Mouse (Mus musculus) kidney, embryonic 16.5 days (tissue): ENCODE measurements around the gene Tgfbr3. TPM values are rescaled to one million over a fixed set of nuclear protein-coding genes. Genes with fewer than 3 reads are reported as not detected.

Experiments
- ATAC-seq: fragments of 200-750 bp; cut with Nextera tagmentation; 2 replicates; pipeline ENCODE4 v1.8.0; 2017; ENCODE audit warnings: moderate TSS enrichment; ENCODE audit not compliant: low FRiP score, low TSS enrichment
- H3K27ac ChIP-seq: fragments of 300-500 bp; sonication (generic); 2 replicates; pipeline ENCODE4 v1.5.1; 2014; ENCODE audit warnings: low read length
- H3K27me3 ChIP-seq: fragments of 300-500 bp; sonication (generic); 2 replicates; pipeline ENCODE4 v1.6.1; 2014; ENCODE audit warnings: low read length, control low read depth, mixed read lengths; ENCODE audit not compliant: insufficient read depth
- H3K36me3 ChIP-seq: fragments of 300-500 bp; sonication (generic); 2 replicates; pipeline ENCODE4 v1.6.1; 2014; ENCODE audit warnings: low read length, control low read depth, mixed read lengths; ENCODE audit not compliant: insufficient read depth
- H3K4me1 ChIP-seq: fragments of 300-500 bp; sonication (generic); 2 replicates; pipeline ENCODE4 v1.6.1; 2014; ENCODE audit warnings: low read length, control low read depth, mixed read lengths; ENCODE audit not compliant: insufficient read depth
- H3K4me2 ChIP-seq: fragments of 300-500 bp; sonication (generic); replicated peaks from 2 replicates; pipeline ENCODE4 v1.6.1; 2014; ENCODE audit warnings: low read depth, low read length
- H3K4me3 ChIP-seq: fragments of 300-500 bp; sonication (generic); 2 replicates; pipeline ENCODE4 v1.5.1; 2014; ENCODE audit warnings: mild to moderate bottlenecking, low read length
- H3K9ac ChIP-seq: fragments of 300-500 bp; sonication (generic); replicated peaks from 2 replicates; pipeline ENCODE4 v1.6.1; 2014; ENCODE audit warnings: low read length
- H3K9me3 ChIP-seq: fragments of 300-500 bp; sonication (generic); 2 replicates; pipeline ENCODE4 v1.6.1; 2016; ENCODE audit warnings: low read length, control low read depth
- WGBS: fragments of 180-500 bp; shearing (Covaris S2); extraction: QIAGEN DNeasy Blood & Tissue Kit; methylation state at CpG from one replicate; pipeline ENCODE4 v1.1.7; 2014; 5-methylcytosine and 5-hydroxymethylcytosine counted together
- polyA plus RNA-seq: library from polyadenylated mRNA; unstranded; fragments of >200 nt; fragmentation: Nextera tagmentation; extraction: Ambion mirVana; gene quantifications from 2 replicates; pipeline ENCODE4 v1.2.1, GENCODE M21; 2015

The Tgfbr3 gene
- polyA plus RNA-seq, 1 experiment from 2014 or later = 17.3 TPM

DNA sequence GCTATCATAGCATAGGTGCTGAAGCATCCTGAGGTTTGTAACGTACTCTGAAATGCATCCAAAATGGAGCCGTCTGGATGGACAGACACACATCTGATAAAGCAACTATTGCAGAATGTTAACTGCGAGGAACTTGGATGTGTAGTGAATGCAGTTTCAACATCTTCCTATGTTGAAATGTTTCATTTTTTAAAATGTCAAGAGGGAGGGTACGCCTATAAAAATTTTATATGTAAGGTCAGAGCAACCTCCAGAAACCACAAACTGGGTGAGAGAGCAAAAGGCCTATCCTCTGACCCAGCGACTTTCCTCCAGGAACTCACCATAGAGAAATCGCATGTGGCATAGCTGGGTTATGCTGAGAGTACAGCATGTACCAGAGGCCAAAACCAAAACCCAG, 70.1 kb downstream of the Tgfbr3 start:
- 73% methylated on average over 6 of the region's 6 CpGs for WGBS
- H3K27ac ChIP-seq = no peak overlapping the region
- H3K4me1 ChIP-seq = peaks cover 45% of the 10 kb centered on the region
- ATAC-seq = no peak
- no peak overlapping the region for H3K4me2 ChIP-seq
- no peaks in the 10 kb centered on the region for H3K9me3 ChIP-seq
- no peak overlapping the region for H3K4me3 ChIP-seq
- no peaks in the 10 kb centered on the region for H3K27me3 ChIP-seq
- no peaks in the 10 kb centered on the region for H3K36me3 ChIP-seq
- H3K9ac ChIP-seq = no peak overlapping the region

- H3K4me3 ChIP-seq = no peak overlapping the region
- peaks cover 41% of the 10 kb centered on the region for H3K4me1 ChIP-seq
- H3K27ac ChIP-seq = no peak overlapping the region
- no peaks in the 10 kb centered on the region for H3K27me3 ChIP-seq
- no peak for ATAC-seq
- H3K4me2 ChIP-seq = no peak overlapping the region
- H3K9me3 ChIP-seq = no peaks in the 10 kb centered on the region
- WGBS = 88% methylated on average over 3 of the region's 3 CpGs
- H3K9ac ChIP-seq = no peak overlapping the region
- no peaks in the 10 kb centered on the region for H3K36me3 ChIP-seq
Measured at GRCm38 (mm10) chr5:107218594-107218993, 70.8 kb downstream of the Tgfbr3 start.

DNA sequence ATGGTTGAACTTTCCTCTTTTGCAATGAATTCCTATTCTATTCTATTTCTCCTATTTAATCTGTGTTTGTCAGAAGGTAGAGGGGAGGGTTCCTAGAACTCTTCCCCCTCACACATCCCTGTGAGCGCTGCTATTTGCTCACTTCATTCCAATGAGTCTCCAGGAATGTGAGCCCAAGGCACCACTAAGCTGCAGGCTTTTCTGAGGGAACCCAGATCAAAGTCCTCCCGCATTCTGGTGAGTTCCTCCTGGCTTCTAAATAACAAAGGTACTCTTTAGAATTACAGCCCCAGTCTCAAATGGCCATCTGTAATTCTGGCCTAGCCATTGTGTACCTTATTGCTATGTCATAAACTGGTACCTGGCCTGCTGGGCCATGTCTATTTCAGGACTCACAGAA, 72.3 kb downstream of the Tgfbr3 start:
- ATAC-seq = no peak

GRCm38 (mm10) chr5:107213373-107214132, 75.9 kb downstream of the Tgfbr3 start:
- no peak overlapping the region for H3K9ac ChIP-seq
- no peaks in the 10 kb centered on the region for H3K36me3 ChIP-seq
- no peak overlapping the region for H3K4me2 ChIP-seq
- ATAC-seq = no peak
- WGBS = 63% methylated on average over 9 of the region's 9 CpGs
- H3K4me3 ChIP-seq = no peak overlapping the region
- H3K9me3 ChIP-seq = no peaks in the 10 kb centered on the region
- H3K27ac ChIP-seq = no peak overlapping the region
- peaks cover 12% of the 10 kb centered on the region; the same call in 1 of the 2 replicates for H3K4me1 ChIP-seq
- no peaks in the 10 kb centered on the region for H3K27me3 ChIP-seq

More for the DNA sequence above, 72.3 kb downstream of the Tgfbr3 start:
- peaks cover 34% of the 10 kb centered on the region for H3K4me1 ChIP-seq
- no peaks in the 10 kb centered on the region for H3K9me3 ChIP-seq
- no peak overlapping the region for H3K27ac ChIP-seq
- 50% methylated on average over 2 of the region's 2 CpGs for WGBS
- no peaks in the 10 kb centered on the region for H3K27me3 ChIP-seq
- no peak overlapping the region for H3K4me2 ChIP-seq
- H3K4me3 ChIP-seq = no peak overlapping the region
- H3K36me3 ChIP-seq = no peaks in the 10 kb centered on the region
- H3K9ac ChIP-seq = no peak overlapping the region

- Histone ChIP-seq H3K36me3 (no peaks in the 10 kb centered on the region), H3K9ac (no peak overlapping the region), H3K4me1 (peaks cover 15% of the 10 kb centered on the region; the same call in 1 of the 2 replicates), H3K27ac (no peak overlapping the region), H3K4me2 (no peak overlapping the region), H3K4me3 (no peak overlapping the region), H3K9me3 (no peaks in the 10 kb centered on the region), H3K27me3 (no peaks in the 10 kb centered on the region)
- no peak for ATAC-seq
- 85% methylated on average over 10 of the region's 10 CpGs for WGBS
Measured at GRCm38 (mm10) chr5:107211830-107212370, 77.5 kb downstream of the Tgfbr3 start.

GRCm38 (mm10) chr5:107210040-107210439, 79.4 kb downstream of the Tgfbr3 start:
- H3K4me1 ChIP-seq = peaks cover 15% of the 10 kb centered on the region; the same call in 1 of the 2 replicates
- no peaks in the 10 kb centered on the region for H3K27me3 ChIP-seq
- H3K9me3 ChIP-seq = no peaks in the 10 kb centered on the region
- 91% methylated on average over 2 of the region's 2 CpGs for WGBS
- H3K36me3 ChIP-seq = 0 out of 2 replicates have a peak, but pooled peaks cover 5% of the 10 kb centered on the region
- no peak overlapping the region for H3K4me3 ChIP-seq
- H3K9ac ChIP-seq = no peak overlapping the region
- no peak overlapping the region for H3K4me2 ChIP-seq
- no peak for ATAC-seq
- no peak overlapping the region for H3K27ac ChIP-seq

DNA sequence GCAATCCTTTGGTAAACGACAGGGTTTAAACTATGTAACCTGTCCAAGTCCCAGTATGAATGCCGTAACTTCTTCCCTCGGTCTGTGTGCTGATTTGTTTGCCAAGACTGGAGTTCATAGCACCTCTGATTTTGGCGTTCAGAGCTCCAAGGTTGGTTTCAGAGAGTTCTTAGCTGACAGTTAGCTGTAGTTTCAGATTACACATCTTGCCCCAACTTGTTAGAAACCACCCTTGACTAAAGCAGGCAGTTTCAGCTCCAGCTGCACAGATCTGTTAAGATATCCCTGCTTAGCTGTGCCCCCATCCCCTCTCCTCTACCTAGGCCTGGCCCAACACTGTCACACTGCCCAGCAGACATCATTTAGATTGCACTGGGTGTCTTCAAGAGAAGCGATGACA, 81.5 kb downstream of the Tgfbr3 start:
- Histone ChIP-seq H3K27ac (no peak overlapping the region), H3K9me3 (no peaks in the 10 kb centered on the region), H3K27me3 (no peaks in the 10 kb centered on the region), H3K4me1 (peaks cover 16% of the 10 kb centered on the region), H3K4me3 (no peak overlapping the region), H3K4me2 (no peak overlapping the region), H3K36me3 (0 out of 2 replicates have a peak, but pooled peaks cover 5% of the 10 kb centered on the region), H3K9ac (no peak overlapping the region)
- WGBS = 40% methylated on average over 5 of the region's 5 CpGs
- 0 out of 2 replicates have a peak, but pooled peaks have one; percentile 25 for ATAC-seq

- H3K27ac ChIP-seq = no peak overlapping the region
- H3K36me3 ChIP-seq = 0 out of 2 replicates have a peak, but pooled peaks cover 5% of the 10 kb centered on the region
- no peak overlapping the region for H3K9ac ChIP-seq
- no peak for ATAC-seq
- no peak overlapping the region for H3K4me3 ChIP-seq
- no peak overlapping the region for H3K4me2 ChIP-seq
- no peaks in the 10 kb centered on the region for H3K9me3 ChIP-seq
- peaks cover 46% of the 10 kb centered on the region for H3K4me1 ChIP-seq
- no peaks in the 10 kb centered on the region for H3K27me3 ChIP-seq
Measured at GRCm38 (mm10) chr5:107204306-107204705, 85.1 kb downstream of the Tgfbr3 start.

GRCm38 (mm10) chr5:107202801-107203559, 86.4 kb downstream of the Tgfbr3 start:
- Histone ChIP-seq H3K4me1 (peaks cover 43% of the 10 kb centered on the region), H3K9ac (no peak overlapping the region), H3K4me2 (no peak overlapping the region), H3K36me3 (0 out of 2 replicates have a peak, but pooled peaks cover 5% of the 10 kb centered on the region), H3K9me3 (no peaks in the 10 kb centered on the region), H3K4me3 (no peak overlapping the region), H3K27ac (peak overlapping the region; percentile 61), H3K27me3 (no peaks in the 10 kb centered on the region)
- 22% methylated on average over 8 of the region's 8 CpGs for WGBS
- no peak for ATAC-seq
